Mouse (Mus musculus) gastrocnemius, postnatal 10 days (tissue): ENCODE measurements around the gene Slc4a5. TPM values are rescaled to one million over a fixed set of nuclear protein-coding genes. Genes with fewer than 3 reads are reported as not detected.

Experiments used
- DNase-seq: peaks from one replicate; pipeline ENCODE4 v3.0.0; 2021; ENCODE audit warnings: mixed read lengths
- long read RNA-seq, 2 experiments: library from polyadenylated mRNA; stranded (forward); transcript quantifications; one replicate each; pipeline ENCODE4 v2.0.0; 2021
- total RNA-seq, 2 experiments: library from RNA; stranded (reverse); gene quantifications; 2 replicates each; pipeline ENCODE4 v1.2.3; 2021

The Slc4a5 gene
- under 1 TPM in 1 of 2 experiments, not detected in 1; 0.05 TPM for total RNA-seq
- long read RNA-seq, experiment 1, result 0 reads
- long read RNA-seq, experiment 2, result 0 reads

DNA sequence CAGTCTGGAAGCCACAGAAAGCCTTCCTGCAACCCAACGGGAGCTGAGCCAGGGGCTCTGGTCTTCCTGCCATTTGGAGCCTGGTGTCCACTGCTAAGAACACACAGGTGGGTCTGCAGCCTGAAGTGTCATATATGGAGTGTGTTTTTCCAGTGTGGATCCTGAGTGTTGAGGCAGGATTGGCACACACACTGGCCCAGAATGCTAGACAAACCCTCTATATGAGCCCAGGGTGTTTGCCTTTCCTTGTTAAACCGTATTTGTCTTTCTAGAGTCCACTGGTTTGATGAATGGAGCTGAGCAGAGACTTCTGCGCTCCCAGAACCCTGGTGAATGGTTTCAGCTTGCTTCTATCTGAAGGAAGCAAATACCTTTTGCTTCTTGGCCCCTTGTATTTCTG, at the start of gene Slc4a5:
Gene Slc4a5 (plus strand): TSS at position 15 of the 400 bp plus-strand sequence.
- no peak for DNase-seq

DNA sequence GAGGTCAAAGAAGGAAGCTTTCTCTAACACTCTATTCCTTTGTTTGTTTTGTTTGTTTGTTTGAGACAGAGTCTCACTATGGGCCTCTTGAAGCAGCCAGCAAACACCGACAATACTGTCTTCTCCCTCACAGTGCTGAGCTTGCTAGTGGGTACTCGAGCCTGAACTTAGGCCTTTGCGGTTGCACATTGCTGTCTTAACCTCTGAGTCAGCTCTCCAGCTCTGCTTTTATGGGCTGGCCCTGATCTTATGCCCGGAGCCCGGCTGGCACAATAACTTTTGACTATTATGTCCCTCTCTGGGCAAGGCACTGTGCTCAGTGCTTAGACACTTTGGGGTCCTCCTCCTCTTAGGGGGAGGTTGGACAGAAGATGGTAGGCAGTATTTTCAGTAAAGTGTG, 49.8 kb upstream of the Slc4a5 start:
- DNase-seq, result no peak

DNA sequence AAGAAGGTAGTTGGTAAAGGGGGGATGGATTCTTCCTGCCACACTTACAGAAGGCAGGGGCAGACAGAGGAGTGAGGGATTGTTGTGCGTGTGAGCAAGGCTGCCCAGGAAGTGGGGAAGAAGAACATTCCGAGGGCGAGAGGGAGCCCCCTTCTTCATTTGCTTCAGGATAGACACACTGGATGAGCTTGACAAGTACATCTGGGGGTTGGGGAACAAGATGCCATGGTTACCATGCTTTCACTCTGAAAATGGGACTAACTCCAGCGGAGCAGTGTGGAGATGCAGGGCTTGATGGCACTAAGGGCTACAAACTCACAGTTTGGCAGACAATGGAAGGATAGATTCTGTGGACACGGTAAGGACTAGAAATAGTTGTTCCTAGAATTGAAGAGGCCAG, 48.6 kb upstream of the Slc4a5 start:
- DNase-seq, result no peak

DNA sequence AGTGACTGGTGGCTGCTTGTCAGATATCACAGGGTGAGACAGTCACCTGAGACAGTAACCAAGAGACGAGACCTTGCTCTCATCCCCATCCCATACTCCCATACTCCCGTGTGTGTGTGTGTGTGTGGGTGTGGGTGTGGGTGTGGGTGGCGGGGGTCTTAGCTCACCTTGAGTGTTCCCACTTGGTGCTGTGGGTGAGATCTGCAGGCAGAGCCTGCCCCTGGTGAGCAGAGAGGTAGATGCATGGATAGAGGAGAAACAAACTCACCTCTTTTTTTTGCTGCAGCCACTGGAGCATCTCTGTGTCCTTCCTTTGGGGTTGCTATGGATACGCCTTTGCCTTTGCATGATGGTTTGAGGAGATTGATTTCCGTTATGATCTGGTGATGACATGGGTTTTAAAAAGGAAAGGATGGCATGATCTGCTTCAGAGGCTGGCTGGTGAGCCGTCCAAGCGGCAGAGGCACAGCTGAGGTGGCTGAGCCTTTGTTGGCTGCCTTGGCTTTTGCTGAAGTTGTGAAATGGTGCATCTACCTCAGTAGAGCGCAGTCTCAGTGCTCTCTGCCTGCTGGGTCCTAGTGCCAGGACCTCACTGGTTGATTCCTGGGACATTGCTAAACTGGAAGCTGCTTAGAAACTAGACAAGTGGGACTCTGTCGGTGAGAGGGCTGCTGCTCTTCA, 47.2 kb upstream of the Slc4a5 start:
- DNase-seq, result no peak

DNA sequence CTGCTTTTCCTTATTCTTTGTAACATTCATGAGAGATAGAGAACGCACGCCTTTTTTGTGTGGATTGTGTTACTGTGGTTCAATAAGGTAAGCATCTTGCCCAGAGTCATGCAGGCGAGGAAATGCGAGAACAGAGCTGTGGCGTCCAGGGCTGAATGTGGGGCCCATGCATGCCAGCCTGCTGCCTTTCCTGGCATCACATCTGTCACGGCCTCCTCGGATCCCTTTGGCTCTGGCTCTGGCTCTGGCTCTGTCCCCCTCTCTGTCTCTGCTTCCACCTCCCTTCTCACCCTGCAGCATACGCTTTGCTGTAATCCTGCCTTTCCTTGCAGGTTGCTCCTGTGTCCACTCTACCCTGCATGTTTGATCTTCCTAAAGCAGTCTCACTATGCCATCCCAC, 43.6 kb upstream of the Slc4a5 start:
- DNase-seq, result peak; percentile 50

DNA sequence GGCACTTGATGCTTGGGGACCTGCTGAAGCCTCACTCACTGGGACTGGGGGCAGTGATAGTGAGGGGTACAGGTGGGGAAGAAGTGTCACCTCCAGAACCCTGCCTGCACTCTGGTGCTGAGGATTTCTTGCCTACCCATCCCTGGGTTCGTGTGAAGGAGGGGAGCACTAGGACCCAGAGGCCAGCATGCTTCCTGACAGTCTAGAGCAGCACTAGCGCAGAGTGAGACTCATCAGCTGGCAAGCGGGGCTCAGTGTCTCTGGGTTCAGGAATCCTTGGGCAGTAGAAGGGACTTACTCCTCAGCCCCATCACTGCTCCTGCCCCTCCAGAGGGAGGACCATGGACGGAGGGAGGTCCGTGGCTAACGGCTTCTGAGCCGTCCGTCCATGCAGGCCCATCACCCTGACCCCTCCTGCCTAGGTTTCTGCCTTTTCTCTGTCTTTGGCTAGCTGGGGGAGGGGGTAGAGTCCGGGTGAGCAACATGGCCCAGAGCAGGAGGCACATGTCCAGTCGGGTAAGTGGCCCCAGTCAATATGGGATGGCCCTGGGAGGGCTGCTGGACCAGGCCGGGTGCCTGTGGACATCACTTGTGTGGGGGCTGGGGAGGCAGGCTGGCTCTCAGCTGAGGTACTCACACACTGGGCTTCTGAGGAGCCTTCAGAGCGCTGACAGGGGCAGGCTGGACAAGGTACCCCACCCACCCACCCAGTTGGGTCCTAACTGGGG, 40.1 kb upstream of the Slc4a5 start:
- DNase-seq, result no peak

DNA sequence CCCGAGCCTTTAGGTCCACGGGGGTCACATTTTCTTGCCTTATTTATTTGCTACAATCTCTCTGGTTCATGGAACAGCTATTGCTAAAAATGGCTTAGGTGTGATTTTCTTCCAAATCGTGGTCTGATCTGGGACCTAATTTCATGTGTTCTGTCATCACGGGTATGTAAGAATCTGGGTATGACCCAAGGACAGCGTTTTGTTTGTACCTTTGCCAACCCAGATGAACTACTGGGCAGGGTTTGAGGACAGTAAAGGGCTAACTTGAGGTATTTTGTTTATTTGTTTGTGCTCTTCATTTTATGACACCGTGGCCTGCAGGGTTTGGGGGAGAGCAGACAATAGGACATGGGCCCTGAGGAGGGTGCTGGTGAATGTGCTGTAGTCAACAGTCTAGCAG, 39.0 kb upstream of the Slc4a5 start:
- no peak for DNase-seq

DNA sequence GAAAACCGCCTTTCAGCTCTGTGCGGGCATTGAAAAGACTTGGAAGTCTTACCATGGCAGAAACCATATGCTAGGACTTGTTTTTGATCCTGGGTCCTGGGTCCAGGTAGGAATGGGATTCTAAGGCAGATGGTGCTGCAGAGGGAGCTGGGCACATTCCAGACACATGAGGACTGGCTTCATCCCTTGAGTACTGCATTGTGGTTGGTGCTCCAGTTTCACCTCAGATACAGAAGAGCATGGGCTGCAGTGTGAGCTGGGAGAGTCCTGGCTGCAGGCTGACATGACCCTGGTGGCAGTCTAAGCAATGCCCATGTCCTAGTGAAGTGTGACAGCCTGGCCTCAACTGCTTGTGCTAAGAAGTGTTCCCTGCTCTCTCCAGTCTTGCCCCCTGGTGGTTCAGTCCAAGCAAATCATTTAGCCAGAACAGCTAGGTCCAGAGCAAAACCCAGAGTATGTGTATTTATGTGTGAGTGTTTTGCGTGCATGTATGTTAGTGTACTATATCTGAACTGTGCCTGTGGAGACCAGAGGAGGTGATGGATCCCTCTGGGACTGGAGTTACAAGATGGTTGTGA, 34.7 kb upstream of the Slc4a5 start:
- no peak for DNase-seq

DNA sequence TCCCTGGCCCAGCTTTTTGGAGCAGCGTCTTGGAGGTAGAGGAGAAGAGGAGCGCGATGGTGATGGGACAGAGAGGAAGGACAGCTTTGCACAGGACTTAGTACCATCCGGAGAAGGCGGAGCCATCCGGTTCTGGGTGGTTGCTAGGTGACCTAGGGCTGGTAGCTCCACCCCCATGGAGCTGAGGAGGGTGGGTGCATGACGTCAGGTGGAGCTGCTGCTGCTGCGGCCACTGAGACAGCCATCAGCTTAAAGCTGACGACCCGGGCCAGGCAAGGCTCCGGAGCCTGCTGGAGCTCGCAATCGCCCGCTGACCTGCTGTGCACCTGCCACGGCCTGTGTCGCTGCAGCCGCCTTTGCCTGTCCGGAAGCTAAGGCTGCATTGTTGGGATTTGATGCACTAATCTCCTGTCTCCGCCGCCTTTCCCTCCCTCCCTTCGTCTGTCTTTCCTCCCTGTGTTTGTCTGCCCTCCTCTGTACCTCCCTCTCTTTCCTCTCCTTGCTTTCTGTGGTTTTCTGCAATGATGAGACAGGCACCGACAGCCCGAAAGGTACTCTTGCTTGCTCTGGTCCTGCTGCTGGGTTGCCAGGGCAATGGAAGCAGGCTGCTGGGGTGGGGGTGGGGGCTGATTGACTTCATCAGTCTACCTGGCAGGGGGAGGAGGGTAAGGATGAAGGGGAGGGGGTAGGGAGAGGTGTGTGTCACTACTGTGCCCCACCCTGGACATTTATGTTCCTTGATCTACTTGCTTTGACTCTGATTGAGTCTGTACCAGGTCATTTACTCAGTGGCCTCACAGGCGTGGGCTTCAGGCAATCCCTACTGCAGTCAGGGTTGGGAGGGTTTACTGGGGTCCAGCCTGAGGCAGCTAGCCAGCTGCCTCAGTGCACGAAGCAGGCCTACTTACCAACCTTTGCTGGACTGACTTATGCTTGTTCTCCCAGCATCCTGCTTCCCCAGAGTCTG, 33.5 kb upstream of the Slc4a5 start:
- DNase-seq, result peak; percentile 40

DNA sequence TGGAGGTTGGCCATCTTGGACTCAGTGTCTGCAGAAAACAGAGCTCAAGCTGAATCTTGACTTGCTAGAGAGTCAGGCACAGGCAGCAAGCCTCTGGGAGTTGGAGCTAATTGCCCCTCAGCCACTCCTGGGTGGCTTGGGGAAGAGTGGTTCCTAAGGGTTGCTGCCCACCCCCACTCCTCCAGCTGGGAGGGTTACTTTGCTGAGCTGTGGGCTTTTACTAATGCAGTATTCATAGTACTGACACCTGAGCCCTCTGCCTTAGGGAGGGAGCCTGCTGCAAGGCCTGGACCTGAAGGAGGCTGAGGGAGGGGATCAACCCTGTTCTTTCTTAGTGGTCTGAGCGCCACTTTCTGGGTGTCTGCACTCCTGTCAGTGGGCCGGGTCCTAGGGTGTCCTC, 32.7 kb upstream of the Slc4a5 start:
- no peak for DNase-seq

DNA sequence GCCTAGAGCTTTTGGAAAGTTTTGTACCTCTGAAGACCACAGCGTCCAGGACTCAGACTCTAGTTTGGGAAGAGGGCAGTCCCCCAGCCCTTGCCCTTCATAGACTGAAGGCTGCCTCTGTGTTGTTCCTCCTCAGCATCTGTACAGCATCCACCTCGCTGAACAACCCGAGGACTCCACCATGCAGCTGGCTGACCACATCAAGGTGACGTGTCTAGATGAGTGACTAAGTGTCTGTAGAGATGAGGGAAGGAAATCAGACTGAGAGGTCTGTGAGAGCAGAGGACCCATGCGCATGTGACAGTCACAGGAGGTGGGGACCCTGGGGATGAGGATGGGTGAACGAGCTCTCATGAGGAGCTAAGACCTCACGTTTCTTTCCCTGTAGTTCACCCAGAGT, 26.1 kb upstream of the Slc4a5 start:
- no peak for DNase-seq

DNA sequence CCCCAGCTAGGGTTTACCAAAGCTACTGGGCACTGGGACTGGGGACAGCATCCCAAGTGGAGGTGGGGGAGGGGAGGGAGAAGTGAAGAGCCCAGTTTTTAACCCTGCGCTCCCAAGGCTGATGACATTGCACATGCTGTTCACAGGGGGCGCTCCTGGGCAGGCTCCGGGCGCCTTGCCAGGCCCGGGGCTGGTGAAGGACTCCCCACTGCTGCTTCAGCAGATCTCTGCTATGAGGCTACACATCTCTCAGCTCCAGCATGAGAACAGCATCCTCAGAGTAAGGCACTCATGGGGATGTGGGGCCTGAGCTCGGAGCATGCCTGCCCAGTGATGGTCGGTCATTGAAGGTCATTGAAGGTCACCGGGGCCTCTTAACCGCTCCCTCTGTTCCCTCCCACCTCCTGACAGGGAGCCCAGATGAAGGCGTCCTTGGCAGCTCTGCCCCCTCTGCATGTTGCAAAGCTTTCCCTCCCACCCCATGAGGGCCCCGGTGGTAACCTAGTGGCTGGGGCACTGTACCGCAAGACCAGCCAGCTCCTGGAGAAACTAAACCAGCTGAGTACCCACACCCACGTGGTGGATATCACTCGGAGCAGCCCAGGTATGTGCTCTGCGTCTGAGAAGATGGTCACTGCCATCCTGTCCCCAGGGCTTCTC, 22.2 kb upstream of the Slc4a5 start:
- peak; percentile 50 for DNase-seq

DNA sequence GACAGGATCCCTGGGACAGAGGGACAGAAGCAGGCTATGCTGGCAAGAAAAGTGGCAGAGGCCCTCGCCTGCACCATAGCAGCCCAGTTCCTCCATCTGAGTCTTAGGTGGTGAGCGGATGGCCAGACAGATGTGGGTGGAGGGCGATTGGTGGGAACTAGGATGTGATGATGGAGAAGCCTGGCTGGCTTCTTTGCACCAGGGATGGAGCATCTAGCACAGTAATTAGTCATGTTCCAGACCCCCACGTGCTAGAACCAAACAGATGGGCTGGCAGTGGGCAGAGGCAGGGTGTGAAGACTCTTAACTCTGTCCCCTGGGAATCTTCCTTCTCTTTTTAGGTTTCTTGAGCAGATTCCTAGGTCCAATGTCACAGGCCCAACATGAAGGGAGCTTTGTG, 16.3 kb upstream of the Slc4a5 start:
- no peak for DNase-seq

DNA sequence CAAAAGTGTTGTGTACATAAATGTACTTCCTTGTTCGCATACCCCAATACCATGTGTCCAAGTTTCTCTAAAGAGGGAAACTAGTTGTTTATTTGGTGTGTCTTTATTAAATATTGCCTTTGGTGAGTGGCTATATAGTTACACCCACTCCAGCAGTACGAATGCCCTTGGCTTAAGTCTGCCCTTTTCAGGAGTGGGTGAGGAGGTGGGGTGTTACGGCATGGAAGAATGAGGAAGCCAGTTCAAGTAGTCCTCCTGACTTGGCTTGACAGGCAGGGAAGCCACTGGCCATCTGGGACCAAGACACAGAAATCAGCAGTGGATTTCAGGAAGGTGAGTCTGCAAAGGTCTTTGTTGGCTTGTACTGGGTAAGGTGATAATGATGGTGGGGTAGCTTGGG, 13.8 kb upstream of the Slc4a5 start:
- DNase-seq, result no peak

DNA sequence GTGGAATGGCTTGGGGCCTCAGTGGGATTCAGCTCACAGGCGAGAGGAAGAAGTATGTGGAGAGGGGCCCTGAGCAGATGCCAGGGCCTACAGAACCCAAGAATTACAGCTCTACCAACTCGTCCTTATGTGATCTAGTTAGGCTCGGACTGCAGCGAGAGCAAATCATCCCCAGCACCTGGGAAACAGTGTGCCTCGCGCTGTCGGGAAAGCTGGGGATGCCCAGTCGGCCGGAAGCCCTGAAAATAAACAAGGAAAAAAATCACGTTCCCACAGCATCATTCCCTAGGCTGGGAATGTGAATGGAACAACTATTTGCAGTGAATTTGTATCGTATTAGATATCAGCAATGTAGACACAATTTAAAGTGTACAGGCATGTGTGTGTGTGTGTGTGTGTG, 13.3 kb upstream of the Slc4a5 start:
- no peak for DNase-seq

DNA sequence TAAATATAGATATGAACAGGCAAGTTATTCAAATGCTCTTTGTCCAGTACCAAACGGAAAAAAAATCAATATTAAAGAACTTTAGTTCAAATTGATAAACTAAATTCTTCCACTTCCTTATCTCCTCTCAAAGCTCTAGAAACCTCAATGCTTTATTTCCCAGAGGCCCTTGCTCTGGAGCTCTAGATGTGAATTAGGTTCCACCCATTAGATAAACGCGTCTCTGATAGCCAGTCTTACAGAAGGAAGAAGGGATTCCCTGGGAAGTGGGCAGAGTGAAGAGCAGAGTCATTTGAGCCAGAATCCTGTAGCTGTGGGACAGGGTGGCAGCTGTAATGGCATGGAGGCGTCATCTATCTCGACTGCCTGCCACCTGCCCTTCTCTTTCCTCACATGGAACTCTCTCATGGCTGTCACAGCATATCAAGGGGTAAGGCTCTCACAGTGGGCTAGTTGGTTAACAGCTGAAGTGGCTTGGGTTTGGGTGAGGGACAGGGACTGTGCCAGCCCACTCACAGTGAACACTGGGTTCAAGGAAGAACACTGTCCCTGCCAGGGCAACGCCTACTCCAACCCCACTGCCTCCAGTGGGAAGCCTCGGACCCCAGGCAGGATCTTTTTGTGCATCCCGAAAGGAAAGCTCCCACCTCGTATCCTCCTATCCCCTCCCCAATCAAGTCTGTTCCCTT, 12.1 kb upstream of the Slc4a5 start:
- no peak for DNase-seq

DNA sequence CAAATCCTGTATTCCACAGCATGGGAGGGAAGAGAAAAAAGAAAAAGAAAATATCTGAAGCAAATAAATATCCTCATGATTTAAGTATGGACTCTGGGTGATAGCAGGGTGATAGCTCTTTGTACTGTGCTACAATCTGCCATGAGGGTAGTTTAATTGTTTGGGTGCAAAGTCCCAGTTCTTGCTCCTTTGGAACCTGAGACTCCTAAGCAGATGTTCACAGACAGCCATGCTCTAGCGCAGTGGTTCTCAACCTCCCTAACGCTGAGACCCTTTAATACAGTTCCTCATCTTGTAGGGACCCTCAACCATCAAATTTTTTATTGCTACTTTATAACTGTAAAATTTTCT, 11.6 kb upstream of the Slc4a5 start:
- no peak for DNase-seq

DNA sequence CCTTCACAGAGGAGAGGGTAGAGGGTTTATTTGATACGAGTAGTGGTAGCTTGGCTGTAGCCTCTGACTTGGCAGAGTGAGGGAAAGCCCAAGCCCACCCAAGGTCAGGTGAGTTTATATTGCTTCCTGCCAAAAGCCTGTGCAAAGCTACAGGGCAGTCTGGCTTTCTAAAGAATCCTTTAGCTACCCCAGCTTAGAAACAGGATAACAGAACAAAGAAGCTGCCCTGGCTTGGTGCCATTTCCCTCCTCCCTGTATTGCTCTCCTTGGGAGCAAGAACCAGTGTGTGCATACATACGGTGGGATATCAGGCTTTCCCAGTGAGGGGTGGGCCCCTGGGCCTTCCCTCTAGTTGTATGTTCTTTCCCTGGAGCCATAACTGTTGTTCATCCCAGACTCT, 9.1 kb upstream of the Slc4a5 start:
- DNase-seq, result no peak

DNA sequence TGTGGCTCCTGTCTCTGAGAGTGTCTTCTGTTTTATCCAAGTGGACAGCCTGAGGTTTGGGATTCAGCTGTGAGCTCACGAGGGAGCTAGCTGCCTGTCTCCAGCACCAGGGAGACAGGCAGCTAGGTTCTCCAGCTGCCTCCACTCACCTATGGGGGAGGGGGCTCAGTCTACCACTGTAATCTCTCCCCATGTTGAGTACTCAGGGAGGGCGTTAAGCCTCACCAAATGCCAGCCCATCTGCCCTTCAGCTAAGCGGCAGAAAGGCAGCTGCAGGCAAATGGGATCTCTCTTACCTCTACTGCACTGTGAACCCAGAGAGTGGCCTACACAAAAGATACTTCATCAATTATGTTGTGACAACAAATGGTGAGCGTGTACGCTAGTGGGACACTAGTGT, 8.1 kb upstream of the Slc4a5 start:
- no peak for DNase-seq

DNA sequence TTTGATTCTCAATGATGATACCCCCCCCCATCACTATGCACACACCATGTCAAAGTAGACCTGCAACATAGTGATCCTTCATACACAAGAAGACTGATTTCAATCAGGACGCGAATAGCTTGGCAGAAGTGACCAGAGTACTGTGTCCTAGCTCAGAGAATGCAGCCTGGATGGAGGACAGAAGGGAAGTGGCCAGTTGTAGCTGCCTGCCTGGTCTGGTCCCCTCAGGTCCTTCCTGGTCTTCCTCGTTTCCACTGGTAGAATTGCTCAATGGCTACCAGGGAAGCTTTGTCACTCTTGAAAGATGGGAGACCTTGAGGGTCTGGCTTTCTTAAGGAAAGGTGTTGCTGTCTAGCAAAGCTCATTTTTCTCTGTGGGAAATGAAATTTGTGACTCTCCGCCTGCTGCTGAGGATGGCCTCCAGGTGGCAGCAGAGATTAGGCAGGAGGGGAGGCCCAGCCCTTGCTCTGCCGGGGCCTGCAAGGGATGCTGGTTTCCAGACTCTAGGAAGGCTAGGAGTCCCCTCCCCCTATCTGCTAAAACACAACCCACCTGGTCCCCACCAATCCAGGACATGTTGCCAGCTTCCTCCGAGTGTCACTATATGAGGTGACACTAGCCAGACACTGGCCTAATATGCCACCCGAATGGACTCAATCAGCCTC, 4.5 kb upstream of the Slc4a5 start:
- peak; percentile 77 for DNase-seq

DNA sequence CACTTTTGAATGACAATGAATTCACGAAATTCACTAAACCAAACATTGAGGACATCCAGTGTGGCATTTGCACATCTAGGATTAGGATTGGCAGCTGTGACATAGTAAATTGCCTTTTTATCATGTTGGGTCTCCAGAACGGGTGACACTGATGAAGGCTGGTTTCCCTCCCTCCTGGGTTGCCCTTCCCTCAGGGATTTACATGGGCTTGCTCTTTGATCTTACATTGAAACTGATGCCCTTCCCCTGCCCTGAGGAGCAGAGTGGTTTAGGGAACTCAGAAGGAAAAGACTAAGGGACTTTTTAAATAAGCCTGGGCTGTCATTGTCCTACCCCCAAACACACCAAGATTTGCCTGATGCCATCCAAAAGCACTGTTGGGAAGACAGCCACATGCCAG, 11.9 kb downstream of the Slc4a5 start:
- no peak for DNase-seq
